Mouse (Mus musculus) urinary bladder, postnatal 25 days (tissue): ENCODE measurements around the gene Kcnc3.

Source experiments
- DNase-seq: peaks from one replicate; pipeline ENCODE4 v3.0.0; 2022; ENCODE audit warnings: low spot score

Kcnc3 gene

GRCm38 (mm10) chr7:44628402-44629034 lies 38.1 kb downstream of the Kcnc3 start:
- no peak for DNase-seq

GRCm38 (mm10) chr7:44630437-44630836 lies 40.0 kb downstream of the Kcnc3 start:
- DNase-seq: no peak

- no peak for DNase-seq
Measured at GRCm38 (mm10) chr7:44632676-44633075, 42.2 kb downstream of the Kcnc3 start.

GRCm38 (mm10) chr7:44633407-44633806 lies 42.9 kb downstream of the Kcnc3 start:
- DNase-seq: no peak

GRCm38 (mm10) chr7:44636684-44637083 lies 46.2 kb downstream of the Kcnc3 start:
- no peak for DNase-seq

GRCm38 (mm10) chr7:44638663-44639062 lies 48.2 kb downstream of the Kcnc3 start:
- DNase-seq: no peak

GRCm38 (mm10) chr7:44640843-44641605 lies 50.6 kb downstream of the Kcnc3 start:
- no peak for DNase-seq

- no peak for DNase-seq
Measured at GRCm38 (mm10) chr7:44641887-44642286, 51.4 kb downstream of the Kcnc3 start.

- DNase-seq: no peak
Measured at GRCm38 (mm10) chr7:44645256-44645655, 54.8 kb downstream of the Kcnc3 start.

GRCm38 (mm10) chr7:44645951-44646350 lies 55.5 kb downstream of the Kcnc3 start:
- DNase-seq: no peak

GRCm38 (mm10) chr7:44647042-44647724 lies 56.7 kb downstream of the Kcnc3 start:
- DNase-seq: peak; percentile 56

GRCm38 (mm10) chr7:44647729-44648128 lies 57.3 kb downstream of the Kcnc3 start:
- DNase-seq: no peak

GRCm38 (mm10) chr7:44649094-44649610 lies 58.7 kb downstream of the Kcnc3 start:
- no peak for DNase-seq

GRCm38 (mm10) chr7:44649990-44650389 lies 59.5 kb downstream of the Kcnc3 start:
- peak; percentile 38 for DNase-seq

GRCm38 (mm10) chr7:44651416-44651815 lies 61.0 kb downstream of the Kcnc3 start:
- no peak for DNase-seq

GRCm38 (mm10) chr7:44653773-44654172 lies 63.3 kb downstream of the Kcnc3 start:
- no peak for DNase-seq
